Mouse (Mus musculus): ENCODE results near the gene Mndal. TPM values are rescaled to one million over a fixed set of nuclear protein-coding genes. Genes with fewer than 3 reads are reported as not detected.
"Not testable (repeated sequence)": the region's sequence is repeated elsewhere in the genome, so short reads cannot be mapped to it uniquely, and the experiment has no call there.

Mndal gene
- polyA plus RNA-seq, 1 experiment from 2014 or later = not detected

- 90% methylated on average over 6 of the region's 6 CpGs for WGBS
- not testable (repeated sequence) for H3K36me3 ChIP-seq (replicated peaks); H3K27ac ChIP-seq (replicated peaks); H3K9me3 ChIP-seq; H3K4me1 ChIP-seq; H3K4me3 ChIP-seq; H3K27me3 ChIP-seq (replicated peaks; ENCODE audit: low read depth, poor library complexity, severe bottlenecking); DNase-seq (ENCODE audit: low spot score)
Measured at GRCm38 (mm10) chr1:173878264-173878663, 64.0 kb downstream of the Mndal start.

GRCm38 (mm10) chr1:173877125-173877524, 65.2 kb downstream of the Mndal start:
- not testable (repeated sequence) for H3K4me1 ChIP-seq; H3K27ac ChIP-seq (replicated peaks); H3K36me3 ChIP-seq (replicated peaks); H3K9me3 ChIP-seq; H3K27me3 ChIP-seq (replicated peaks; ENCODE audit: low read depth, poor library complexity, severe bottlenecking); H3K4me3 ChIP-seq; DNase-seq (ENCODE audit: low spot score)
- WGBS = 89% methylated on average over 1 of the region's 1 CpGs

DNA sequence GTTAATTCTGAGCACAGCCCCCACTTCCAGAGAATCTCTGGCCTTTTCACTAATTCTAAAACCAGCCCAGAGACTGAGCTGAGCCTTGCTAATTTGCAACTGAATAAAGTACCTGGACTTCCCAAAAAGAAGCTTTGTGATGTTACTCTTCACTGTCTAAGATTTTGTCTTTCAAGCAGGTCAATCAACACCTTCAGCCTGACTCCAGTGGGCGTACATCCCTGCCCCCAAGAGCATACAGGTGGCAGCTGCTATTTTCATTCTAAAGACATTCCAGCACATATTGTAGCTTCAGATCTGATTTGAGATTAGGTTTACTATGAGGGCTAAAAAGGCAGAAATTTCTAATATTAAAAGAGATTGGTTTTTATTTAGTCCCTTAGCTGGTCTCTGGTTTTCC, 73.7 kb downstream of the Mndal start:
- 86% methylated on average over 1 of the region's 1 CpGs for WGBS
- not testable (repeated sequence) for H3K27ac ChIP-seq (replicated peaks); H3K4me1 ChIP-seq; DNase-seq (ENCODE audit: low spot score); H3K9me3 ChIP-seq; H3K36me3 ChIP-seq (replicated peaks); H3K27me3 ChIP-seq (replicated peaks; ENCODE audit: low read depth, poor library complexity, severe bottlenecking); H3K4me3 ChIP-seq

DNA sequence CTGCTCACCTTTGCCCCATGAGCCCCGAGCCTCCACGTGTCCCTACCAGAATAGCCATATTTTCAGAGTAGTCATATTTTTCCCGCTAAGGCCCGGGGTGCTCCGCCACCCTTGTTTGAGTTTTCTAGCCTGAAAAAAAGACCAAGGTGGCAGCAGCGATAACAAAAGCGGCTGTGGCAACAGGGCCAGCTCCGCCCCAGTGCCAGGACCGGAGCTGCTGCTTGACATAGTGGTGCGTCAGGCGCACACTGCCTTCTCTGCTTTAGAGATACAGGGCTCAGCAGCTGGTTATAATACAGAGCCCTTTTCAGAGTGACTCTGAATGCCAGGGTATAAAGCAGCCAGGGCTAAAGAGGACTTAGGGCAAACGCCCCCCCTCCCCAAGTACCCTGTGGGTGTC, 75.8 kb downstream of the Mndal start:
- no peaks in the 10 kb centered on the region for H3K4me1 ChIP-seq
- no peak for DNase-seq (ENCODE audit: low spot score)
- no peaks in the 10 kb centered on the region for H3K9me3 ChIP-seq
- WGBS = 85% methylated on average over 12 of the region's 12 CpGs
- H3K4me3 ChIP-seq = no peak overlapping the region
- no peaks in the 10 kb centered on the region for H3K27me3 ChIP-seq (replicated peaks; ENCODE audit: low read depth, poor library complexity, severe bottlenecking)
- H3K36me3 ChIP-seq (replicated peaks) = no peaks in the 10 kb centered on the region
- H3K27ac ChIP-seq (replicated peaks) = no peak overlapping the region

- not testable (repeated sequence) for H3K4me1 ChIP-seq; H3K27ac ChIP-seq (replicated peaks); H3K9me3 ChIP-seq; H3K36me3 ChIP-seq (replicated peaks); DNase-seq (ENCODE audit: low spot score); H3K4me3 ChIP-seq; H3K27me3 ChIP-seq (replicated peaks; ENCODE audit: low read depth, poor library complexity, severe bottlenecking)
Measured at GRCm38 (mm10) chr1:173853711-173854110, 88.6 kb downstream of the Mndal start.

DNA sequence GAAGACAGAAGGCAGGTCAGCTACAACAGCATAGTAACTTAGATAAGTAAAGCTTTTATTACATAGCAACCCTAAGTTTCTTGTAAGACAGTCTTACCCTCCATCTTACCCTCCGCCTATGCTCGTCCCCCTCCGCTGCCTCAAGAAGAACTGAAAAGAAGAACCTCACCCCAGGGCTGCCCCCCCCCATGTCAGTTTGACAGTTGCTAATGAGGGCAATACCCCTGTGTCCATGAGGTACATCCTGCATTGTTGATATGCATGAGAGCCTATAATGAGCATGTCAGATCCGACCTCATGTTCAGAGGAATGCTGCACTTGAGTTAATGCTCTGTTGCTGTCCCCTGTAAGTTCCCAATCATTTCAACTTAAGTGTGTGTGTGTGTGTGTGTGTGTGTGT, 89.4 kb downstream of the Mndal start:
- H3K27ac ChIP-seq (replicated peaks); DNase-seq (ENCODE audit: low spot score); H3K36me3 ChIP-seq (replicated peaks); H3K27me3 ChIP-seq (replicated peaks; ENCODE audit: low read depth, poor library complexity, severe bottlenecking); H3K4me1 ChIP-seq; H3K4me3 ChIP-seq; H3K9me3 ChIP-seq: not testable (repeated sequence)
- WGBS = 76% methylated on average over 4 of the region's 4 CpGs

DNA sequence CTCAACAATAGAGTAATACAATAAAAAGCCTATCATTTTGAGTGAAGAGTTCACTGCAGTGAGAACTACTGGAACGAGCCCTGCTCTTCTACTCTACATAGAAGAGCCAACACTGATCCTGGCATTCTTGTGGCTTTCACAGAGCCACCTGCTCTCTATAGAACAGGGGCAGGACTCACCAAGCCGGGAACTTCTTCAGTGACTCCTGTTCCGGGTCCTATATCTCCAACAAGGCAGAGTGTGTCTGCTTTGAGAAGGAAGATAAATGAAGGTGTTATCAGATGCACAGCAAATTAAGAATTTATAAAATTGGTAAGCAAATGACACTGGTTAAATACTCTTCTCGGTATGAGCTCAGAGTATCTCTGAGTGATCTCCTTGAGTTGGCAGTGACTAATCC, 96.1 kb downstream of the Mndal start:
- not testable (repeated sequence) for H3K9me3 ChIP-seq; H3K27ac ChIP-seq (replicated peaks); H3K4me1 ChIP-seq; H3K36me3 ChIP-seq (replicated peaks); H3K4me3 ChIP-seq; DNase-seq (ENCODE audit: low spot score); H3K27me3 ChIP-seq (replicated peaks; ENCODE audit: low read depth, poor library complexity, severe bottlenecking)
- 85% methylated on average over 4 of the region's 4 CpGs for WGBS

- no peak for DNase-seq (ENCODE audit: low spot score)
- WGBS = 84% methylated on average over 1 of the region's 1 CpGs
- no peaks in the 10 kb centered on the region for H3K9me3 ChIP-seq
- no peaks in the 10 kb centered on the region for H3K36me3 ChIP-seq (replicated peaks)
- no peaks in the 10 kb centered on the region for H3K4me1 ChIP-seq
- no peaks in the 10 kb centered on the region for H3K27me3 ChIP-seq (replicated peaks; ENCODE audit: low read depth, poor library complexity, severe bottlenecking)
- H3K27ac ChIP-seq (replicated peaks) = no peak overlapping the region
- no peak overlapping the region for H3K4me3 ChIP-seq
Measured at GRCm38 (mm10) chr1:173844754-173845153, 97.5 kb downstream of the Mndal start.

GRCm38 (mm10) chr1:173821481-173821803, 120.8 kb downstream of the Mndal start:
- H3K4me1 ChIP-seq; H3K27ac ChIP-seq (replicated peaks); H3K9me3 ChIP-seq; H3K36me3 ChIP-seq (replicated peaks); DNase-seq (ENCODE audit: low spot score); H3K27me3 ChIP-seq (replicated peaks; ENCODE audit: low read depth, poor library complexity, severe bottlenecking); H3K4me3 ChIP-seq: not testable (repeated sequence)
- 81% methylated on average over 2 of the region's 2 CpGs for WGBS

- H3K27ac ChIP-seq (replicated peaks); H3K4me1 ChIP-seq; H3K27me3 ChIP-seq (replicated peaks; ENCODE audit: low read depth, poor library complexity, severe bottlenecking); H3K9me3 ChIP-seq; H3K36me3 ChIP-seq (replicated peaks); DNase-seq (ENCODE audit: low spot score); H3K4me3 ChIP-seq: not testable (repeated sequence)
- 82% methylated on average over 2 of the region's 2 CpGs for WGBS
Measured at GRCm38 (mm10) chr1:173820794-173821480, 121.4 kb downstream of the Mndal start.

DNA sequence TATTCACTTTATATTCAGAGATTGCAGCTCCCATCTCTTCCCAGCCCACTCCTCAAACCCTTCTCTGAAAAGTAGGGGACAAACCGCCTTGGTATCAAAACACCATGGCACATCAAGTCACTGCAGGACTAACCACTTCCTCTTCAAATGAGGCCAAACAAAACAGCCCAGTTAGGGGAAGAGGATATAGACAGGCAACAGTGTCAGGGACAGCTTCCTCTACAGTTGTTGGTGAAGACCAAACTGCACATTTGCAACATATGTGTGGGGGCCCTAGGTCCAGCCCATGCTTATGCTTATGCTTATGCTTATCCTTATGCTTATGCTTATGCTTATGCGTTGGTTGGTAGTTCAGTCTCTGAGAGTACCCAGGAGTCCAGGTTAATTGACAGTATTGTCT, 133.0 kb downstream of the Mndal start:
- not testable (repeated sequence) for H3K27me3 ChIP-seq (replicated peaks; ENCODE audit: low read depth, poor library complexity, severe bottlenecking); DNase-seq (ENCODE audit: low spot score); H3K36me3 ChIP-seq (replicated peaks); H3K9me3 ChIP-seq; H3K4me3 ChIP-seq; H3K4me1 ChIP-seq; H3K27ac ChIP-seq (replicated peaks)
- WGBS = 84% methylated on average over 2 of the region's 2 CpGs

DNA sequence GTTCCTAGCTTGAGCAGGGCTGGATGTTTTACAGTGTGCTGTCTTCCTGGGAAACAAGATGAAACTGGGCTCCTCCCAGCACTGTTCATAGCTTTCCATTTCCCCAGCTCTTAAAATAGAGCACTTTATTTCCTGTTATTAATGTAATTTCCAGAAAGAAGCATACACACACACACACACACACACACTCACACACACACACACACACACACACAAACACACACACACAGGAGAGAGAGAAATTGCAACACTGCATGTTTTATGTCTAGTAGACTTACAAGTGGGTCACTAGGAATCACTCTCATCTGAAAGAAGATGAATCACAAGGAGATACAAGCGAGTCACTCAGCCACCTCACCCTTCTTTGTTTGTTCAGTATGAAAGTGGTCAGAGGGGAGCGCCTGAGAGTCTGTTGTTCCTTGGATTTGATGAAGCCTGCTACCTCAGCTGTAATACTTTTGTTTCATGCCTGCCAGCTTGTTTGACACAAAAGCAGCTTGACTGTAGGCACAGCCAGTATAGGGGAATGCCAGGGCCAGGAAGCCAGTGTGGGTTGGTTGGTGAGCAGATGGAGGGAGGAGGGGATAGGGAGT, 139.5 kb downstream of the Mndal start:
- not testable (repeated sequence) for H3K27me3 ChIP-seq (replicated peaks; ENCODE audit: low read depth, poor library complexity, severe bottlenecking); H3K27ac ChIP-seq (replicated peaks)
- 70% methylated on average over 2 of the region's 2 CpGs for WGBS

GRCm38 (mm10) chr1:173802207-173802606, 140.1 kb downstream of the Mndal start:
- H3K36me3 ChIP-seq (replicated peaks); H3K27ac ChIP-seq (replicated peaks); H3K4me1 ChIP-seq; DNase-seq (ENCODE audit: low spot score); H3K27me3 ChIP-seq (replicated peaks; ENCODE audit: low read depth, poor library complexity, severe bottlenecking); H3K4me3 ChIP-seq; H3K9me3 ChIP-seq: not testable (repeated sequence)
- WGBS = 76% methylated on average over 3 of the region's 3 CpGs

More for the DNA sequence above, 139.5 kb downstream of the Mndal start:
- H3K36me3 ChIP-seq (replicated peaks); H3K4me1 ChIP-seq; H3K9me3 ChIP-seq; H3K4me3 ChIP-seq; DNase-seq (ENCODE audit: low spot score): not testable (repeated sequence)

GRCm38 (mm10) chr1:173801791-173802190, 140.5 kb downstream of the Mndal start:
- not testable (repeated sequence) for H3K4me1 ChIP-seq; H3K36me3 ChIP-seq (replicated peaks); DNase-seq (ENCODE audit: low spot score); H3K27me3 ChIP-seq (replicated peaks; ENCODE audit: low read depth, poor library complexity, severe bottlenecking); H3K4me3 ChIP-seq; H3K9me3 ChIP-seq; H3K27ac ChIP-seq (replicated peaks)
- WGBS = 84% methylated on average over 2 of the region's 2 CpGs

Measured in embryonic facial prominence, embryonic 10.5 days (tissue).